Mouse (Mus musculus): ENCODE results near the gene Auh. TPM values are rescaled to one million over a fixed set of nuclear protein-coding genes. Genes with fewer than 3 reads are reported as not detected.

Gene Auh
- polyA plus RNA-seq, 1 experiment from 2014 or later: 67.3 TPM

DNA sequence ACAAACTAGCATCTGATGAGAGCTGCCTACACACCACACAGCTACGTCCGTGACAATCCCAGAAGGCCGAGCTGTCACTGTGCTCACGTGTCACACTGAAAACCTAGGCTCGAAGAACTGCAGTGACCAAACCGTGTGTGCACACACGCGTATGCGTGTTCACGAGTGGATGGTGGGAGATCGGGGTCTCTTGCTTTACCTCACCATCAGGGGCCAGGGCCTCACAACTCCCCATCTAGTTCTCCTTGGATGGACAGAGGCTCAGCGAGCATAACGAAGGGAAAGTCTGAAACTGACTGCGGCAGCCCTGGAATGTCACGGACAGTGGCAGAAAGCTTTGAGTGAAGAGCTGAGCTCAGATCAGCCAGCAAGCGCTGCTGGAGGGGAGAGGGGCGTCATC lies 82.4 kb downstream of the Auh start:
- no peaks in the 10 kb centered on the region for H3K36me3 ChIP-seq
- WGBS: 90% methylated on average over 17 of the region's 17 CpGs
- H3K27me3 ChIP-seq: no peaks in the 10 kb centered on the region
- no peak overlapping the region for H3K4me2 ChIP-seq
- no peak for ATAC-seq (ENCODE audit: low read depth)
- no peak overlapping the region for H3K4me3 ChIP-seq
- peaks cover 26% of the 10 kb centered on the region for H3K4me1 ChIP-seq (replicated peaks)
- H3K27ac ChIP-seq (replicated peaks): no peak overlapping the region
- H3K9me3 ChIP-seq: no peaks in the 10 kb centered on the region
- no peak overlapping the region for H3K9ac ChIP-seq

DNA sequence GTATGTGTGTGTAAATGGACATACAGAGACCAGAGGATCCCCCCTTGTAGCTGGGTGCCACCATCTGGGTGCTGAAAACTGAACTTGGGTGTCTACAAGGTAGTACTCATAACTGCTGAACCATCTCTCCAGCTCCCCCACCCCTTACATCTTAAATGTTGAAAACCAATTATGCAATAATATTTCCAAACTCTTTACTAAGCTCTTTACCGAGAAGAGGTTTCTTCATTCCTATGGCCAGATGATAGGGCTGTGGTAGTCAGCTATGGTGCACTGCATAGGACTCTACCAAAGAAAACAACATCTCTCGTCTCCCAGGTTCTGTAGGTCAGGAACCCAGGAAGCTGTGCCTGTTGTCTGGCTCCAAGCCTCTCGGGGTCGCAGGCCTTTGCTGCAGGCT lies 83.9 kb downstream of the Auh start:
- WGBS: 85% methylated on average over 4 of the region's 4 CpGs

DNA sequence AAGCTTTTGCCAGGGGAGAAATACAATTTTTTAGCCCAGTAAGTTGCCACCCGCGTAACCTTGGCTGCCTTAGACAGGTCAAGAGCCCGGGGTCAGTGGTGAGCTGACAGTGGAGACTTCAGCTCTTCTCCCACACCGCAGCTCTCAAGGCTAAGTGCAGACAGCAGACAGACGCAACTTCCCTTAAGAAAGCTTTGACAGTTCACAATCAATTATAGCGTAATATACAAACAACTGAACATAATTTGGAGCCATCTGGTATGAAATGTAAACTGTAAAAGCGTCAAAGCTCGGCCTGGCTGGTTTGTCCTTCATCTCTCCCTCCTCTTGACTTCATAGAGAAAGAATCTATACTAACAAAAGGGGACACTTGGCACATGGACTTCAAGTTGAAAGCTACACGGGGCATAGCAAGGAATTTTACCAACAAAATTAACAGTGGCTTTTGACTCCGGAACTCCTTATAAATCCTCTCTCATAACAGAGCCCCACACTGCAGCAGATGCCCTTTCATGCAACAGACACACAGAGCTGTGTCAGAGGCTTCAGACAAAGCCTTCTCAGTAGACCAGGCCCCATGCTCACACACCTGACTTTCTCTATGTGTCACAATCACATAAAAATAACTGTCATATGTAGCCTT lies 85.8 kb downstream of the Auh start:
- Histone ChIP-seq H3K4me3 (no peak overlapping the region), H3K9me3 (no peaks in the 10 kb centered on the region)
- ATAC-seq (ENCODE audit: low read depth): no peak

More for the DNA sequence above, 83.9 kb downstream of the Auh start:
- Histone ChIP-seq H3K27ac (replicated peaks) (no peak overlapping the region), H3K4me1 (replicated peaks) (peaks cover 26% of the 10 kb centered on the region), H3K36me3 (no peaks in the 10 kb centered on the region), H3K9me3 (no peaks in the 10 kb centered on the region), H3K9ac (no peak overlapping the region), H3K4me3 (no peak overlapping the region), H3K4me2 (no peak overlapping the region), H3K27me3 (no peaks in the 10 kb centered on the region)
- ATAC-seq (ENCODE audit: low read depth): no peak

DNA sequence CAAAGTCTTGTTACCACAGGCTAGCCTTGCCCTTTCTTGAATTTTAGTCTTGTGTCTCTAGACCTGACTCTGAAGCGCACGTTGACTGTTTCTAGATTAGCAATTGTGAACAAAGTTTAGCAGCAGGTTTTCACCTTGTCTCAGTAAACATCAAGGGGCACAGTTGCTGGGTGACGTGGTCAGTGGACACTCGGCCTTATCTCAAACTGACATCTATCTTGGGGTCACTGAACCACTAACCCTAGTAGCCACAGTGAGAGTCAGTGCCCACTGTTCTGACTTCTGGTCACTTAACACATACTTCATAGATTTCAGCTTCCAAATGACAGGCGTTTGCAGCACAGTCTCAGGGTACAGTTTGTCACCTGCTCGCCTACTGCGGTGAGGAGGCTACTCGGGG lies 93.2 kb downstream of the Auh start:
- H3K4me1 ChIP-seq (replicated peaks): no peaks in the 10 kb centered on the region
- no peak overlapping the region for H3K9ac ChIP-seq
- H3K4me3 ChIP-seq: no peak overlapping the region
- H3K4me2 ChIP-seq: no peak overlapping the region
- no peaks in the 10 kb centered on the region for H3K9me3 ChIP-seq
- ATAC-seq (ENCODE audit: low read depth): no peak
- H3K27ac ChIP-seq (replicated peaks): no peak overlapping the region
- peaks cover 42% of the 10 kb centered on the region for H3K36me3 ChIP-seq
- WGBS: 95% methylated on average over 8 of the region's 8 CpGs
- H3K27me3 ChIP-seq: no peaks in the 10 kb centered on the region

More for the DNA sequence above, 85.8 kb downstream of the Auh start:
- WGBS: 82% methylated on average over 10 of the region's 10 CpGs
- Histone ChIP-seq H3K36me3 (no peaks in the 10 kb centered on the region), H3K4me1 (replicated peaks) (peaks cover 20% of the 10 kb centered on the region), H3K4me2 (no peak overlapping the region), H3K27ac (replicated peaks) (no peak overlapping the region), H3K9ac (no peak overlapping the region), H3K27me3 (no peaks in the 10 kb centered on the region)

DNA sequence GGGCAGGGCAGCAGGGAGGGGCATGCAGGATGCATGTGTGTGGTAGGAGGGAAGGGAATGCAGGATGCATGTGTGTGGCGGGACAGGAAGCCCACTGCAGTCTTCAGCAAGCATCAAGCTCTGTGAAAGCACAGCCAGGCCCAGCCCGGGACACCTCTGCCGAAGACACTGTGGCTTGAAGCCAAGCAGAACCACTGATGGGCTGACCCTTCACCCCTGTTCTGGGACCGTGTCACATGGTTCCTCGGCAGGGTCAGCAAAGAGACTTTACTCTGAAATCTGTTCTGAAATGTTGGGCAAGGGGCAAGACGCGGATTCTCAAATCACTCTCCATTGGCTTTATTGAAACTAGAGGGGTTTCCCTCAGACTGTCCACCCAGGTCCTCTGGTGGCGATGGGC lies 94.9 kb downstream of the Auh start:
- Histone ChIP-seq H3K36me3 (peaks cover 42% of the 10 kb centered on the region), H3K4me3 (no peak overlapping the region), H3K27me3 (no peaks in the 10 kb centered on the region), H3K9me3 (no peaks in the 10 kb centered on the region), H3K4me2 (no peak overlapping the region), H3K4me1 (replicated peaks) (no peaks in the 10 kb centered on the region), H3K9ac (no peak overlapping the region), H3K27ac (replicated peaks) (no peak overlapping the region)
- no peak for ATAC-seq (ENCODE audit: low read depth)
- 83% methylated on average over 8 of the region's 8 CpGs for WGBS

DNA sequence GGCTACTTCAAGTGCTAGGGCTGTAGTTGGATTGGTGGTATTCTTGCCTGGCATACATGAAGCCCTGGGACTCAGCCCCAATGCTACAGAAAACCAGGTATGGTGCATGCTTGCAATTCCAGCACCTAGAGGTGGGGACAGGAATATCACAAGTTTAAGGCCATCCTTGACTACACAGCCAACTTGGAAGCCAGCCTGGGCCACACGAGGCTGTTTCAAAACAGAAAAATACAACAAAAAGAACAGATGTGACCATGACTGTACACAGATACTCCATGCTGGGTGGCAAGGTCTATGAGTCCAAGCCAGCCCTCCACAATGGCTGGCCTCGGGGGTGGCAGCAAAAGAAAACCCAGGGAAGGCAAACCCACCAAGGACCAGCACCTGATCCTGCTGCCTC lies 95.7 kb downstream of the Auh start:
- no peak overlapping the region for H3K27ac ChIP-seq (replicated peaks)
- H3K27me3 ChIP-seq: no peaks in the 10 kb centered on the region
- no peak overlapping the region for H3K4me3 ChIP-seq
- H3K4me1 ChIP-seq (replicated peaks): no peaks in the 10 kb centered on the region
- no peak overlapping the region for H3K4me2 ChIP-seq
- H3K9ac ChIP-seq: no peak overlapping the region
- peaks cover 42% of the 10 kb centered on the region for H3K36me3 ChIP-seq
- no peaks in the 10 kb centered on the region for H3K9me3 ChIP-seq
- WGBS: 83% methylated on average over 2 of the region's 2 CpGs
- no peak for ATAC-seq (ENCODE audit: low read depth)

DNA sequence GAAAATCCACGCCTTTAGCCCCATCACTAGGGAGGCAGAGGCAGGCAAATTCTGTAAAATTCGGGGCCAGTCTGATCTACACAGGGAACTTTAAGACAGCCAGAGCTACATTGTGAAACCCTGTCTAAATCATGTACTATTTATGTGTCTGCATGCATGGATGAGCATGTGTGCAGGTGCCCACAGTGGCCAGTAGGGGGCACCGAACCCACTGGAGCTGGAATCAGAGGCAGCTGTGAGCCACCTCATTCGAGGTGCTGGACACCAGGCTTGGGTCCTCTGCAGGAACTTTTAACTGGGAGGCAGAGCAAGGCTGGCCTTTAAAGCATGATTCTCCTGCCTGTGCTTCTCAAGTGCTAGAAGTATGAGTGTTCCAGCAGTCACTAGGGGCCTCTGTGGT lies 96.3 kb downstream of the Auh start:
- H3K27ac ChIP-seq (replicated peaks): no peak overlapping the region
- H3K36me3 ChIP-seq: peaks cover 42% of the 10 kb centered on the region
- WGBS: 82% methylated on average over 4 of the region's 4 CpGs
- no peak overlapping the region for H3K9ac ChIP-seq
- H3K4me3 ChIP-seq: no peak overlapping the region
- no peaks in the 10 kb centered on the region for H3K27me3 ChIP-seq
- no peaks in the 10 kb centered on the region for H3K4me1 ChIP-seq (replicated peaks)
- ATAC-seq (ENCODE audit: low read depth): no peak
- no peak overlapping the region for H3K4me2 ChIP-seq
- H3K9me3 ChIP-seq: no peaks in the 10 kb centered on the region

DNA sequence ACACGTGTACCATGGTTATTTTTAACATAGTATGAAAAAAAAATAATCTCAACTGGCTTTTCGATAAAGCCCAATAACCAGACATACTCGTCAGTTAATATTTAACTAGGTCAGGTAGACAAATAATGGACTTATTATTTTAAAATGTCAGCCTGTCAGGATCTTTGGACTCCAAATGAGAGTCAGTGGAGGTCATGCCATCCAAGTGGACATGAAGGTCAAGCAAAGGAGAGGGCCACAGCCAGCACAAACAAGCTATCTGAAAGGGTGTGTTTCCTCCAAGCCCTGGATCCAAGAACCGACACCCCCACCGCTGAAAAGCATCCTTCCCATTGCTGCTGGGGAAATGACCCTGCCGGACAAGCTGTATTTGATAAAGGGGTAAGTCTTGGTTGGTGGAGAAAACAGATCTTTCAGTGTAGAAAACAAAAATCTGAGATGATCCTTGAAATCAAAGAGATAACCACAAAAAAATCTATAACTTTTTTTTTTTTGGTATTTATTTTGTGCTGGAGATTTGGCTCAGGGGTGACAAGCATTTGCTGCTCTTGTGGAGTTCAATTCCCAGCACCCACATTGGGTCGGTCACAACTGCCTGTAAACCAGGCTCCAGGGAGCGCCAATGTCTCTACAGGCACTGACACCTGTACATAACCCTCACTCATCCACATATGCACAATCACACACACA lies 96.9 kb downstream of the Auh start:
- no peaks in the 10 kb centered on the region for H3K27me3 ChIP-seq
- no peak for ATAC-seq (ENCODE audit: low read depth)
- no peak overlapping the region for H3K9ac ChIP-seq
- no peak overlapping the region for H3K4me3 ChIP-seq
- no peaks in the 10 kb centered on the region for H3K9me3 ChIP-seq
- H3K4me1 ChIP-seq (replicated peaks): no peaks in the 10 kb centered on the region
- no peak overlapping the region for H3K4me2 ChIP-seq
- no peak overlapping the region for H3K27ac ChIP-seq (replicated peaks)
- 91% methylated on average over 8 of the region's 8 CpGs for WGBS
- peaks cover 36% of the 10 kb centered on the region for H3K36me3 ChIP-seq

DNA sequence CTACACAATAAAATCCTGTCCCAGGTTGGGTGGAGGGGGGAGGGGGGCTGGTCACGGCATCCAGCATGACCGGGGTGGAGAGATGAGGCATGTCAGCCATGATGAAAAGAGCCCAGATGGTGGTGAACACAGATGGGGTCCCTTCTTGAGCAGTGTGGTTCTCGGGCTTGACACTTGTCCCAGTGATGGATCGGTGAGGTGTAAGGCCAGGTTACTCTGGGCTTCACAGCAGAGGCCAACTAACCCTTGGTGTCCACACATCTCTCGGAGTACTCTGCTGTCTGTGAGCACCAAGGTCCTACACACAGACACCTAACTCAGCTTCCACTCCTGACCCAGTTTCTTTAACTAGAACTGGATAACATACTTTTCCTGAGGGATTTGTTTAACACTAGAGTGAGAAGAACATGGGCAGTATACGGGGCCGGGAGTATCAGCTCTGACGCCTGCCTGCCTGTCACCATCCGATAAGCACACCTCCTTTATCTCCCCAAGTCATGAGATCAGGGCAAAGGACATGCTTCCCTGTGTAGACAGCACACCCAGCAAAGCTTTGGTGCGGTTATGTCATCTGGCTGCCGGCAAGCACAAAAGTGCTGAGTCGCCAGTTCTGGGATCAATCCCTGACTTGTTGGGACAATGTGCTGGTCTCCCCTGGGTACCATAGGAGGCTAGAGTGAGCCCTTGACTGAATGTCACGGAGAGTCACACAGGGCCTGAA lies 98.3 kb downstream of the Auh start:
- no peak overlapping the region for H3K9ac ChIP-seq
- H3K4me2 ChIP-seq: no peak overlapping the region
- ATAC-seq (ENCODE audit: low read depth): no peak
- no peaks in the 10 kb centered on the region for H3K4me1 ChIP-seq (replicated peaks)
- WGBS: 85% methylated on average over 13 of the region's 13 CpGs
- peaks cover 22% of the 10 kb centered on the region for H3K36me3 ChIP-seq
- no peaks in the 10 kb centered on the region for H3K9me3 ChIP-seq
- no peak overlapping the region for H3K4me3 ChIP-seq
- H3K27ac ChIP-seq (replicated peaks): no peak overlapping the region
- H3K27me3 ChIP-seq: no peaks in the 10 kb centered on the region

DNA sequence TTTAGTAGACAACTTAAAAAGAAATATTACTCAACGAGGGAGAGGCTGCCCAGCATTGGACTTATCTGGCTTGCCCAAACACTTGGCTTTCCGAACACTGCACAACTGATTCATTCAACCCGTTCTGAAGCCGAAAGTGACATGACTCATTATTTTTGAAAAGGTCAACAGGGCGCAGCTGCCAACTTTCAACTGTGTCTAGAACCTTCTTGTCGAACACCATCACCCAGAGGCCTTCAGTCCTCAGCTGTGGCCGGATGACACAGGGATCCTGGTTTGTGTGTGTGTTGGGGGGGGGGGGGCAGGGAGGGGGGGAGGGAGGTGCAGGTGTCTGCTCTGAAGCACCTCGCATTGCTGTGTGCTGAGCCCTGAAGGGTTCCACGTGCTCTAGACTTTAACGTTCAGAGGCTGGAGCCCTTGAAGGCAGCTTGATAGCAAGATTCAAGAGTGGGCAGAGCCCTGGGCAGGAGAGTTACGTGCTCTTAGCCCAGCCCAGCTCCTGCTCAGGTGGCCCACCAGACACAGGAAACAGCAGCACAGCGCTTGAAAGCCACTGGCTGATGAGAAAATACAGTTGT lies 100.4 kb downstream of the Auh start:
- no peak overlapping the region for H3K4me2 ChIP-seq
- no peak overlapping the region for H3K4me3 ChIP-seq
- peaks cover 6% of the 10 kb centered on the region; the same call in 1 of the 2 replicates for H3K36me3 ChIP-seq
- ATAC-seq (ENCODE audit: low read depth): no peak
- H3K27ac ChIP-seq (replicated peaks): no peak overlapping the region
- WGBS: 76% methylated on average over 12 of the region's 12 CpGs
- peaks cover 3% of the 10 kb centered on the region; the same call in 1 of the 2 replicates for H3K4me1 ChIP-seq (replicated peaks)
- H3K27me3 ChIP-seq: no peaks in the 10 kb centered on the region
- no peaks in the 10 kb centered on the region for H3K9me3 ChIP-seq
- no peak overlapping the region for H3K9ac ChIP-seq

DNA sequence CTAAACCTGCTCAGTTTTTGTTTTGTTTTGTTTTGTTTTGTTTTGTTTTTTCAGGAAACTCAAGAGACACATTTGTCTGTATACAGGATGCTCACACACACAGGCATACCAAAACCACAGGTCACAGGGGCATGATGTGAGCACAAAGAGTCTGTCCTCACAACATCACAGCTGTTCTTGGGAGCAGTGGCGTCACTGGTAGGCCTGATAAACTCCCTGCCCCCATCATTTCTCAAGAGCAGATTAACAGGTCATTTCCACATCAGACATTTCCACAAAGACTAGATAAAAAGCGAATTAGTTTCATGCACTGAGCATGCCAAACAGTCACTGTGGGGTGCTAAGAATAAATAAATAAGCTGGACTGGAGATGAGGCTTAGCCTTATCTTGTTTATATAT lies 101.3 kb downstream of the Auh start:
- H3K36me3 ChIP-seq: peaks cover 1% of the 10 kb centered on the region; the same call in 1 of the 2 replicates
- peaks cover 3% of the 10 kb centered on the region; the same call in 1 of the 2 replicates for H3K4me1 ChIP-seq (replicated peaks)
- ATAC-seq (ENCODE audit: low read depth): no peak
- H3K27ac ChIP-seq (replicated peaks): no peak overlapping the region
- no peaks in the 10 kb centered on the region for H3K9me3 ChIP-seq
- no peak overlapping the region for H3K4me3 ChIP-seq
- H3K4me2 ChIP-seq: no peak overlapping the region
- WGBS: 57% methylated on average over 2 of the region's 2 CpGs
- no peaks in the 10 kb centered on the region for H3K27me3 ChIP-seq
- no peak overlapping the region for H3K9ac ChIP-seq

DNA sequence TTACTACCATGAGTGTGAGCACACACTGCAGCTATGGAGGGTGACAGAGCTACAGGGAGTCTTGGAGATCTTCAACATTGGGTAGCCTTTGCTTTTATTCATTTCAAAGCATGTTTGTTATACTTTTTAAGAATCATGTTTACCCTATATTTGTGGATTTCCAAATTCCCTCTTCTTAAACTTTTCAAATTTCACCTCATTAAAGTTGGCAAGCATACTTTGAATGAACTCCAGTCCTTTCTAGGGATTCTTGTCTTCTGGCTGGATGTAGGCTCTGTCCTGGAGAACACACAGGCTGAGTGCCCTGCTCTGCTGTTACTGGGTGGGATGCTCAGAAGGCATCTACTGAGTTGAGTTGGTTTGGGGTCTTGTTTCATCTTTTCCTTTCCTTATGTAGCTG lies 102.8 kb downstream of the Auh start:
- peaks cover 17% of the 10 kb centered on the region for H3K4me1 ChIP-seq (replicated peaks)
- no peak overlapping the region for H3K4me3 ChIP-seq
- ATAC-seq (ENCODE audit: low read depth): no peak
- H3K36me3 ChIP-seq: no peaks in the 10 kb centered on the region
- no peak overlapping the region for H3K9ac ChIP-seq
- no peaks in the 10 kb centered on the region for H3K9me3 ChIP-seq
- no peaks in the 10 kb centered on the region; the same call in 1 of the 2 replicates for H3K27me3 ChIP-seq
- no peak overlapping the region for H3K4me2 ChIP-seq
- no peak overlapping the region for H3K27ac ChIP-seq (replicated peaks)
